Mouse (Mus musculus): ENCODE measurements around the gene Aldh8a1.
A peak's percentile ranks its signal among the peaks of the same experiment; 100 is the strongest.
"Not testable (repeated sequence)": the region's sequence is repeated elsewhere in the genome, so short reads cannot be mapped to it uniquely, and the experiment has no call there.

Gene Aldh8a1

GRCm38 (mm10) chr10:21367481-21367880 is 9.6 kb upstream of the Aldh8a1 start:
- no peak for DNase-seq (ENCODE audit: low spot score in 2 of 2)

GRCm38 (mm10) chr10:21369586-21369985 is 7.5 kb upstream of the Aldh8a1 start:
- no peak for DNase-seq (ENCODE audit: low spot score in 2 of 2)

GRCm38 (mm10) chr10:21372271-21372670 is 4.8 kb upstream of the Aldh8a1 start:
- DNase-seq (ENCODE audit: low spot score in 2 of 2) = no peak

GRCm38 (mm10) chr10:21378196-21378944 is 1.3 kb downstream of the Aldh8a1 start:
- DNase-seq (ENCODE audit: low spot score in 2 of 2) = no peak

- DNase-seq (ENCODE audit: low spot score in 2 of 2) = peak in 1 of 2 experiments; percentile 70
Measured at GRCm38 (mm10) chr10:21382914-21383313, 5.8 kb downstream of the Aldh8a1 start.

- no peak for DNase-seq (ENCODE audit: low spot score in 2 of 2)
Measured at GRCm38 (mm10) chr10:21385111-21385663, 8.1 kb downstream of the Aldh8a1 start.

- no peak for DNase-seq (ENCODE audit: low spot score in 2 of 2)
Measured at GRCm38 (mm10) chr10:21389075-21389474, 12.0 kb downstream of the Aldh8a1 start.

GRCm38 (mm10) chr10:21390440-21390839 is 13.3 kb downstream of the Aldh8a1 start:
- no peak for DNase-seq (ENCODE audit: low spot score in 2 of 2)

GRCm38 (mm10) chr10:21391286-21391685 is 14.2 kb downstream of the Aldh8a1 start:
- DNase-seq (ENCODE audit: low spot score in 2 of 2) = no peak

GRCm38 (mm10) chr10:21393390-21393789 is 16.3 kb downstream of the Aldh8a1 start:
- DNase-seq (ENCODE audit: low spot score in 2 of 2) = no peak

GRCm38 (mm10) chr10:21395426-21396139 is 18.5 kb downstream of the Aldh8a1 start:
- DNase-seq (ENCODE audit: low spot score in 2 of 2) = no peak

GRCm38 (mm10) chr10:21398873-21399425 is 21.9 kb downstream of the Aldh8a1 start:
- DNase-seq (ENCODE audit: low spot score in 2 of 2) = not testable (repeated sequence)

GRCm38 (mm10) chr10:21399622-21400021 is 22.5 kb downstream of the Aldh8a1 start:
- DNase-seq (ENCODE audit: low spot score in 2 of 2) = no peak

GRCm38 (mm10) chr10:21400031-21400430 is 22.9 kb downstream of the Aldh8a1 start:
- no peak for DNase-seq (ENCODE audit: low spot score in 2 of 2)

GRCm38 (mm10) chr10:21400453-21400852 is 23.4 kb downstream of the Aldh8a1 start:
- DNase-seq (ENCODE audit: low spot score in 2 of 2) = no peak

- DNase-seq (ENCODE audit: low spot score in 2 of 2) = no peak
Measured at GRCm38 (mm10) chr10:21401259-21401658, 24.2 kb downstream of the Aldh8a1 start.

GRCm38 (mm10) chr10:21404822-21405221 is 27.7 kb downstream of the Aldh8a1 start:
- no peak for DNase-seq (ENCODE audit: low spot score in 2 of 2)

- no peak for DNase-seq (ENCODE audit: low spot score in 2 of 2)
Measured at GRCm38 (mm10) chr10:21405707-21406534, 28.8 kb downstream of the Aldh8a1 start.

- DNase-seq (ENCODE audit: low spot score in 2 of 2) = no peak
Measured at GRCm38 (mm10) chr10:21410711-21411110, 33.6 kb downstream of the Aldh8a1 start.

GRCm38 (mm10) chr10:21411621-21412205 is 34.6 kb downstream of the Aldh8a1 start:
- DNase-seq (ENCODE audit: low spot score in 2 of 2) = no peak

- no peak for DNase-seq (ENCODE audit: low spot score in 2 of 2)
Measured at GRCm38 (mm10) chr10:21415031-21415430, 37.9 kb downstream of the Aldh8a1 start.

All from frontal cortex, postnatal 36 days (tissue).